Comparison of ENCODE assay signal across 32 mouse cellular contexts in the genomic region with DNA sequence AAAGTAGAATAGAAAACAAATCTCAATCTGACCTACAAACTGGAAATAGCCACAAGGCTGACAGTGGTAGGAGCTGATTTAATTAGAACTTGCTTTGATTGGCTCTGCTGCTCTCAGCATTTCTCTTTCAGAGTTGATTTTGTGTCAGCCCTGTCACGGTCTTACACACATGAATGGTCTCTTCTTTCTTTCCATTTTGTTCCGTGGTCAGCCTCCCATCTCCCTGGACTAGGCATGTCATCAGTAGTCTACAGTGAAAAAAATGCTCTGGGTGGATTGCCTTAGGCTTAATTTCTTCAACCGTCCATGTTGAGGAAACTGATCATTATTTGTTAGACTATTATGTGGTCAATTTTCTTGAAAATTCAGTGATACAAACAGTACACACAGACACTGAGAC.
A peak's percentile ranks its signal among the peaks of the same experiment; 100 is the strongest.
DNase-seq lines count a peak whose midpoint lies in the region; ATAC-seq lines count a peak whose summit lies in the region.
"Had no signal": no experiment of that assay in that cellular context is flagged by ENCODE, and none has a peak within 500 bp of the region (broad histone marks: within the 10 kb centered on the region; RNA-seq: fewer than 3 reads in every experiment).

No protein-coding gene starts in this region.

- ATAC-seq in hindbrain, embryonic 11.5 days (ENCODE audit: low FRiP score) = peak; percentile 85
- no peak for ATAC-seq in hindbrain, embryonic 16.5 days
- ATAC-seq in midbrain, embryonic 11.5 days (ENCODE audit: low FRiP score) = peak; percentile 72; the same call in 1 of the 2 replicates
- no peak for ATAC-seq in midbrain, embryonic 13.5 days
- ATAC-seq in hindbrain, embryonic 12.5 days (ENCODE audit: low FRiP score) = peak; percentile 48
- ATAC-seq: activated CD4-positive, CD25-positive, alpha-beta regulatory T cell, adult 4 months; forebrain, embryonic 16.5 days; intestine, postnatal 0 days had no signal

- no peak overlapping the region for H3K4me2 ChIP-seq in hindbrain, embryonic 11.5 days (replicated peaks; ENCODE audit: low read depth, low read length)
- H3K4me2 ChIP-seq in hindbrain, embryonic 16.5 days (ENCODE audit: low read length) = no peak overlapping the region
- no peak overlapping the region for H3K4me2 ChIP-seq in midbrain, embryonic 11.5 days
- H3K4me2 ChIP-seq in midbrain, embryonic 13.5 days (replicated peaks) = no peak overlapping the region
- no peak overlapping the region for H3K4me2 ChIP-seq in hindbrain, embryonic 12.5 days (replicated peaks)
- H3K4me2 ChIP-seq: embryonic facial prominence, embryonic 13.5 days; heart, embryonic 11.5 days; limb, embryonic 15.5 days; liver, embryonic 13.5 days; neural tube, embryonic 12.5 days; stomach, embryonic 15.5 days had no signal

- no peak for DNase-seq in hindbrain, embryonic 11.5 days (ENCODE audit: low spot score)
- DNase-seq in midbrain, embryonic 11.5 days (ENCODE audit: low spot score, missing footprints) = no peak
- DNase-seq in right cerebral cortex, postnatal 14 days = no peak
- DNase-seq in layer of hippocampus, adult 18-20 months (ENCODE audit: low spot score in 2 of 2) = no peak
- DNase-seq: adrenal gland, adult 8-10 months; B cell, adult 2 months; cerebellum, adult 8-10 months; cerebellum, postnatal 25 days; embryo, embryonic 11 days; gastrocnemius, adult 2 months; gastrocnemius, postnatal 36 days; heart, adult 18-20 months; heart, postnatal 36 days; kidney, postnatal 36 days; liver, embryonic 13.5 days; lung, adult 18-20 months; lung, postnatal 10 days had no signal

- H3K27me3 ChIP-seq in hindbrain, embryonic 11.5 days (ENCODE audit: control insufficient read depth, insufficient read depth, low read length) = no peaks in the 10 kb centered on the region
- H3K27me3 ChIP-seq in hindbrain, embryonic 16.5 days (replicated peaks; ENCODE audit: control insufficient read depth, insufficient read depth, low read length) = no peaks in the 10 kb centered on the region
- H3K27me3 ChIP-seq in midbrain, embryonic 11.5 days (ENCODE audit: control insufficient read depth, insufficient read depth, low read length) = no peaks in the 10 kb centered on the region
- H3K27me3 ChIP-seq in midbrain, embryonic 13.5 days = no peaks in the 10 kb centered on the region
- H3K27me3 ChIP-seq in hindbrain, embryonic 12.5 days = no peaks in the 10 kb centered on the region
- H3K27me3 ChIP-seq: embryonic facial prominence, embryonic 13.5 days; limb, embryonic 15.5 days; liver, embryonic 13.5 days; neural tube, embryonic 12.5 days; stomach, embryonic 15.5 days had no signal

- H3K9ac ChIP-seq in hindbrain, embryonic 11.5 days (ENCODE audit: low read depth, low read length) = no peak overlapping the region
- no peak overlapping the region for H3K9ac ChIP-seq in hindbrain, embryonic 16.5 days (ENCODE audit: low read depth, low read length)
- H3K9ac ChIP-seq in midbrain, embryonic 11.5 days (ENCODE audit: low read length) = no peak overlapping the region
- no peak overlapping the region for H3K9ac ChIP-seq in midbrain, embryonic 13.5 days (replicated peaks)
- no peak overlapping the region for H3K9ac ChIP-seq in hindbrain, embryonic 12.5 days
- H3K9ac ChIP-seq: embryonic facial prominence, embryonic 13.5 days; limb, embryonic 15.5 days; liver, embryonic 13.5 days; neural tube, embryonic 12.5 days; stomach, embryonic 15.5 days had no signal

- H3K27ac ChIP-seq in hindbrain, embryonic 11.5 days (ENCODE audit: low read depth, low read length) = no peak overlapping the region
- H3K27ac ChIP-seq in hindbrain, embryonic 16.5 days (ENCODE audit: low read depth, low read length) = no peak overlapping the region
- no peak overlapping the region for H3K27ac ChIP-seq in midbrain, embryonic 11.5 days (ENCODE audit: low read depth, low read length)
- no peak overlapping the region for H3K27ac ChIP-seq in midbrain, embryonic 13.5 days
- no peak overlapping the region for H3K27ac ChIP-seq in hindbrain, embryonic 12.5 days
- H3K27ac ChIP-seq: embryonic facial prominence, embryonic 13.5 days; gastrocnemius, adult 2 months; limb, embryonic 10.5 days; limb, embryonic 15.5 days; liver, embryonic 13.5 days; macrophage; neural tube, embryonic 12.5 days; stomach, embryonic 15.5 days had no signal

- H3K4me1 ChIP-seq in hindbrain, embryonic 11.5 days (replicated peaks; ENCODE audit: control insufficient read depth, insufficient read depth, low read length) = no peaks in the 10 kb centered on the region
- H3K4me1 ChIP-seq in hindbrain, embryonic 16.5 days (ENCODE audit: control insufficient read depth, insufficient read depth, low read depth, low read length) = no peaks in the 10 kb centered on the region
- no peaks in the 10 kb centered on the region for H3K4me1 ChIP-seq in midbrain, embryonic 11.5 days (ENCODE audit: control insufficient read depth, insufficient read depth, low read length)
- H3K4me1 ChIP-seq in midbrain, embryonic 13.5 days (replicated peaks) = no peaks in the 10 kb centered on the region
- no peaks in the 10 kb centered on the region for H3K4me1 ChIP-seq in hindbrain, embryonic 12.5 days
- H3K4me1 ChIP-seq: embryonic facial prominence, embryonic 13.5 days; limb, embryonic 10.5 days; limb, embryonic 15.5 days; liver, embryonic 13.5 days; neural tube, embryonic 12.5 days; stomach, embryonic 15.5 days had no signal

- H3K9me3 ChIP-seq in hindbrain, embryonic 11.5 days (ENCODE audit: control insufficient read depth, low read length) = no peaks in the 10 kb centered on the region
- H3K9me3 ChIP-seq in hindbrain, embryonic 16.5 days (ENCODE audit: control insufficient read depth, low read length) = no peaks in the 10 kb centered on the region
- no peaks in the 10 kb centered on the region for H3K9me3 ChIP-seq in midbrain, embryonic 11.5 days (ENCODE audit: control insufficient read depth, low read length)
- no peaks in the 10 kb centered on the region for H3K9me3 ChIP-seq in midbrain, embryonic 13.5 days
- H3K9me3 ChIP-seq in hindbrain, embryonic 12.5 days (replicated peaks) = no peaks in the 10 kb centered on the region
- H3K9me3 ChIP-seq: embryonic facial prominence, embryonic 13.5 days; limb, embryonic 10.5 days; limb, embryonic 15.5 days; liver, embryonic 13.5 days; neural tube, embryonic 12.5 days; stomach, embryonic 15.5 days had no signal

- 40% methylated on average over 3 of the region's 3 CpGs for WGBS in hindbrain, embryonic 11.5 days
- 20% methylated on average over 3 of the region's 3 CpGs for WGBS in hindbrain, embryonic 16.5 days
- WGBS in midbrain, embryonic 11.5 days = 45% methylated on average over 3 of the region's 3 CpGs
- 31% methylated on average over 3 of the region's 3 CpGs for WGBS in midbrain, embryonic 13.5 days
- 37% methylated on average over 3 of the region's 3 CpGs for WGBS in hindbrain, embryonic 12.5 days

- no peaks in the 10 kb centered on the region for H3K36me3 ChIP-seq in hindbrain, embryonic 11.5 days (ENCODE audit: control insufficient read depth, insufficient read depth, low read length)
- no peaks in the 10 kb centered on the region for H3K36me3 ChIP-seq in hindbrain, embryonic 16.5 days (ENCODE audit: control insufficient read depth, insufficient read depth, low read length)
- H3K36me3 ChIP-seq in midbrain, embryonic 11.5 days (ENCODE audit: control insufficient read depth, insufficient read depth, low read length) = no peaks in the 10 kb centered on the region
- no peaks in the 10 kb centered on the region for H3K36me3 ChIP-seq in midbrain, embryonic 13.5 days
- H3K36me3 ChIP-seq in hindbrain, embryonic 12.5 days = no peaks in the 10 kb centered on the region
- H3K36me3 ChIP-seq: embryonic facial prominence, embryonic 13.5 days; limb, embryonic 10.5 days; limb, embryonic 15.5 days; liver, embryonic 13.5 days; neural tube, embryonic 12.5 days; stomach, embryonic 15.5 days had no signal

- H3K4me3 ChIP-seq in hindbrain, embryonic 11.5 days (ENCODE audit: low read depth, low read length) = no peak overlapping the region
- no peak overlapping the region for H3K4me3 ChIP-seq in hindbrain, embryonic 16.5 days (ENCODE audit: low read length)
- H3K4me3 ChIP-seq in midbrain, embryonic 11.5 days (ENCODE audit: low read depth, low read length) = no peak overlapping the region
- H3K4me3 ChIP-seq in midbrain, embryonic 13.5 days (replicated peaks) = no peak overlapping the region
- no peak overlapping the region for H3K4me3 ChIP-seq in hindbrain, embryonic 12.5 days
- H3K4me3 ChIP-seq: embryonic facial prominence, embryonic 13.5 days; erythroblast, embryonic 14.5 days; gastrocnemius, adult 2 months; limb, embryonic 10.5 days; limb, embryonic 15.5 days; liver, embryonic 13.5 days; myocyte; neural tube, embryonic 12.5 days; stomach, embryonic 15.5 days had no signal

Comparison
In these comparisons a context has a peak if more than half of its experiments do, and no peak if none do; other contexts are left out.
1. ATAC-seq: peak in hindbrain, embryonic 11.5 days (single experiment), midbrain, embryonic 11.5 days (single experiment) and hindbrain, embryonic 12.5 days (single experiment); none in hindbrain, embryonic 16.5 days (single experiment) and midbrain, embryonic 13.5 days (single experiment).